Mouse (Mus musculus): Measurements from ENCODE around the gene Rgs9. TPM values are rescaled to one million over a fixed set of nuclear protein-coding genes. Genes with fewer than 3 reads are reported as not detected.

The Rgs9 gene
- total and polyA plus RNA-seq, 2 experiments from 2014 or later, result 15.3 to 31.8 TPM

- TF ChIP-seq CTCF (IDR thresholded peaks at IDR 0.05; ENCODE audit: low read depth), result peak; percentile 82
- H3K4me3 ChIP-seq (ENCODE audit: low read depth, low read length), result no peak overlapping the region
- no peak overlapping the region for H3K4me2 ChIP-seq (ENCODE audit: low read depth)
- H3K9ac ChIP-seq, result no peak overlapping the region
- H3K9me3 ChIP-seq (ENCODE audit: low read length), result no peaks in the 10 kb centered on the region
- H3K27ac ChIP-seq (ENCODE audit: low read depth, low read length), result no peak overlapping the region
- ATAC-seq (peak; percentile 59; the same call in 1 of the 2 replicates), DNase-seq (peak; percentile 77)
- H3K36me3 ChIP-seq (ENCODE audit: insufficient read depth), result no peaks in the 10 kb centered on the region
- 56% methylated on average over 8 of the region's 8 CpGs for WGBS
- no peaks in the 10 kb centered on the region for H3K4me1 ChIP-seq (ENCODE audit: insufficient read depth)
- H3K27me3 ChIP-seq (ENCODE audit: insufficient read depth, low read length), result no peaks in the 10 kb centered on the region
Measured at GRCm38 (mm10) chr11:109178788-109179518, 119.0 kb downstream of the Rgs9 start.

- H3K36me3 ChIP-seq (ENCODE audit: insufficient read depth), result no peaks in the 10 kb centered on the region
- no peak overlapping the region for H3K4me3 ChIP-seq (ENCODE audit: low read depth, low read length)
- TF ChIP-seq CTCF (IDR thresholded peaks at IDR 0.05; ENCODE audit: low read depth), result no peak
- no peak overlapping the region for H3K4me2 ChIP-seq (ENCODE audit: low read depth)
- no peaks in the 10 kb centered on the region for H3K9me3 ChIP-seq (ENCODE audit: low read length)
- 86% methylated on average over 8 of the region's 8 CpGs for WGBS
- no peak overlapping the region for H3K9ac ChIP-seq
- no peak overlapping the region for H3K27ac ChIP-seq (ENCODE audit: low read depth, low read length)
- DNase-seq (no peak), ATAC-seq (no peak)
- no peaks in the 10 kb centered on the region for H3K4me1 ChIP-seq (ENCODE audit: insufficient read depth)
- H3K27me3 ChIP-seq (ENCODE audit: insufficient read depth, low read length), result no peaks in the 10 kb centered on the region
Measured at GRCm38 (mm10) chr11:109175376-109175969, 122.5 kb downstream of the Rgs9 start.

Other genes starting within 250 kb of the Rgs9 start
- gene E030025P04Rik, start 153.8 kb downstream of the Rgs9 start, total RNA-seq (2014; rRNA removed), result not detected in 2 replicates
- gene E030025P04Rik, start 153.8 kb downstream of the Rgs9 start, polyA plus RNA-seq (2015; fragmentation: Nextera tagmentation; extraction: Ambion mirVana), result not detected in 2 replicates
- gene Gna13, start 64.7 kb upstream of the Rgs9 start, total RNA-seq (2014; rRNA removed), result 41.8 and 52.2 TPM in 2 replicates
- 25.9 and 30.4 TPM in 2 replicates for gene Gna13, start 64.7 kb upstream of the Rgs9 start, polyA plus RNA-seq (2015; fragmentation: Nextera tagmentation; extraction: Ambion mirVana)
- gene 9930022D16Rik, start 115.8 kb upstream of the Rgs9 start, total RNA-seq (2014; rRNA removed), result not detected in 2 replicates
- not detected in 2 replicates for gene 9930022D16Rik, start 115.8 kb upstream of the Rgs9 start, polyA plus RNA-seq (2015; fragmentation: Nextera tagmentation; extraction: Ambion mirVana)
- 200 and 213 TPM in 2 replicates for gene Amz2, start 127.8 kb upstream of the Rgs9 start, total RNA-seq (2014; rRNA removed)
- gene Amz2, start 127.8 kb upstream of the Rgs9 start, polyA plus RNA-seq (2015; fragmentation: Nextera tagmentation; extraction: Ambion mirVana), result 45.5 and 46.2 TPM in 2 replicates
- gene Arsg, start 175.2 kb upstream of the Rgs9 start, total RNA-seq (2014; rRNA removed), result 5.3 and 6.5 TPM in 2 replicates
- 6.9 and 7.8 TPM in 2 replicates for gene Arsg, start 175.2 kb upstream of the Rgs9 start, polyA plus RNA-seq (2015; fragmentation: Nextera tagmentation; extraction: Ambion mirVana)
- gene Slc16a6, start 175.5 kb upstream of the Rgs9 start, total RNA-seq (2014; rRNA removed), result 6.8 and 9.8 TPM in 2 replicates
- gene Slc16a6, start 175.5 kb upstream of the Rgs9 start, polyA plus RNA-seq (2015; fragmentation: Nextera tagmentation; extraction: Ambion mirVana), result 5.4 and 6.9 TPM in 2 replicates